Mouse (Mus musculus): ENCODE data around the gene Igdcc3. TPM values are rescaled to one million over a fixed set of nuclear protein-coding genes. Genes with fewer than 3 reads are reported as not detected.

Igdcc3 gene
- polyA plus RNA-seq, 1 experiment from 2014 or later: 14.1 TPM

DNA sequence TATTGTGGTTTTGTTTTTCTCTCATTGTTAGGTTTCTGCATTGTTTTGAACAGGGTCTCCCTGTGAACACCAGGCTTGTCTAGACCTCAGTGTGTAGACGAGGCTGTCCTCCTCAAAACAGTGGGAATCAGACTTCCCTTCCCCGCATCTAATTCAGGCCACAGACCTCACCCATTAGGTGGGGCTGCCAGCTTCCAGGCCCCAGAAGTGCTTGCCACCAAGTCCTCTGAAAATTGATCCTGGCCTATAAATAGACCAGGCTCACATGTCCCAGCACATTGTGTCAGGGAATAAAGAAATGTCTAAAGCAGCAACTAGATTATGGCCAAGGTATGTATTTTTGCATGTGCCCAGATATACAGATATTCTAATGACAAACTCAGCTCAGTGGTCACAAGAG lies 25.1 kb upstream of the Igdcc3 start:
- ATAC-seq (replicated peaks): no peak

GRCm38 (mm10) chr9:65117516-65117915 lies 23.5 kb upstream of the Igdcc3 start:
- Histone ChIP-seq H3K27me3 (replicated peaks) (0 out of 2 replicates have a peak, but pooled peaks cover 8% of the 10 kb centered on the region), H3K9me3 (no peaks in the 10 kb centered on the region), H3K4me3 (no peak overlapping the region), H3K4me1 (no peaks in the 10 kb centered on the region), H3K4me2 (no peak overlapping the region), H3K27ac (no peak overlapping the region), H3K36me3 (replicated peaks) (no peaks in the 10 kb centered on the region), H3K9ac (no peak overlapping the region)
- no peak for ATAC-seq (replicated peaks)
- 75% methylated on average over 2 of the region's 2 CpGs for WGBS

More for the DNA sequence above, 25.1 kb upstream of the Igdcc3 start:
- Histone ChIP-seq H3K4me3 (no peak overlapping the region), H3K4me2 (no peak overlapping the region), H3K36me3 (replicated peaks) (no peaks in the 10 kb centered on the region), H3K27me3 (replicated peaks) (no peaks in the 10 kb centered on the region), H3K9me3 (no peaks in the 10 kb centered on the region), H3K9ac (no peak overlapping the region), H3K27ac (no peak overlapping the region), H3K4me1 (no peaks in the 10 kb centered on the region)
- 72% methylated on average over 2 of the region's 2 CpGs for WGBS

GRCm38 (mm10) chr9:65120935-65121334 lies 20.1 kb upstream of the Igdcc3 start:
- H3K4me3 ChIP-seq: no peak overlapping the region
- no peak overlapping the region for H3K4me2 ChIP-seq
- peak; percentile 41; the same call in 1 of the 2 replicates for ATAC-seq (replicated peaks)
- H3K36me3 ChIP-seq (replicated peaks): no peaks in the 10 kb centered on the region
- H3K9me3 ChIP-seq: no peaks in the 10 kb centered on the region
- no peak overlapping the region for H3K27ac ChIP-seq
- 9% methylated on average over 3 of the region's 3 CpGs for WGBS
- no peak overlapping the region for H3K9ac ChIP-seq
- peaks cover 7% of the 10 kb centered on the region for H3K4me1 ChIP-seq
- H3K27me3 ChIP-seq (replicated peaks): 0 out of 2 replicates have a peak, but pooled peaks cover 8% of the 10 kb centered on the region

DNA sequence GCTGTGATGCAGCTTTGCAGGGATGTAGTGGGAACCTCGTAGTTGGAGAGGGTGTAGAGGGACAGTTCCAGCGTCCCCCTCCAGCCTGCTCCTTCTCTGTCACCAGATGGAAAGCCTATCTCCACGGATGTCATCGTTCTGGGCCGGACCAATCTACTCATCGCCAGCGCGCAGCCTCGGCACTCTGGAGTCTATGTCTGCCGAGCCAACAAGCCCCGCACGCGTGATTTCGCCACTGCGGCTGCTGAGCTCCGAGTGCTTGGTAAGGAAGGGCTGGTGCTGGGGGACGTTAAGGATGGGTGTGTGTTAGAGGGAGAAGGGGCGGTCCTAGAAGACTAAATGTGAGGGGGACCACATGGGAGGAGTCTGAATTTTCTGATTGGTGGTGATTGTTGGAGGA lies 18.4 kb upstream of the Igdcc3 start:
- Histone ChIP-seq H3K9ac (no peak overlapping the region), H3K27me3 (replicated peaks) (0 out of 2 replicates have a peak, but pooled peaks cover 8% of the 10 kb centered on the region), H3K4me2 (no peak overlapping the region)

DNA sequence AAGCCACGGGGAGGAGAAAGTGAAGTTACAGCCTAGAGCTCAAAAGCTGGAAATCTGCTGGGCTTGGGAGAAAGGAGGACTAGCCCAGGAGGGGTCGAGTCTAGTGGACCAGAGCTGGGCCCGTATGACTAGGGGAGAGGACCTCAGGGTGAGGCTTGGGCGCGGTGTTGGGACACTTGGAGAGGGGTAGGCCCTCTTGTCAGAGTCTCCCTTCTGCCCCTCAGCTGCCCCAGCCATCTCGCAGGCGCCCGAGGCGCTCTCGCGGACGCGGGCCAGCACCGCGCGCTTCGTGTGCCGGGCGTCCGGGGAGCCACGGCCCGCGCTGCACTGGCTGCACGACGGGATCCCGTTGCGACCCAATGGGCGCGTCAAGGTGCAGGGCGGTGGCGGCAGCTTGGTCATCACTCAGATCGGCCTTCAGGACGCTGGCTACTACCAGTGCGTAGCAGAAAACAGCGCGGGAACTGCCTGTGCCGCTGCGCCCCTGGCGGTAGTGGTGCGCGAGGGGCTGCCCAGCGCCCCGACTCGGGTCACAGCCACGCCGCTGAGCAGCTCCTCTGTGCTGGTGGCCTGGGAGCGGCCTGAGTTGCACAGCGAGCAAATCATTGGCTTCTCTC lies 17.3 kb upstream of the Igdcc3 start:
- Histone ChIP-seq H3K9me3 (no peaks in the 10 kb centered on the region), H3K9ac (peak overlapping the region; percentile 54), H3K27ac (no peak overlapping the region), H3K27me3 (replicated peaks) (0 out of 2 replicates have a peak, but pooled peaks cover 8% of the 10 kb centered on the region), H3K4me2 (peak overlapping the region; percentile 79), H3K4me1 (peaks cover 7% of the 10 kb centered on the region), H3K4me3 (peak overlapping the region; percentile 37), H3K36me3 (replicated peaks) (no peaks in the 10 kb centered on the region)
- ATAC-seq (replicated peaks): peak; percentile 63
- WGBS: 2% methylated on average over 48 of the region's 48 CpGs

More for the DNA sequence above, 18.4 kb upstream of the Igdcc3 start:
- Histone ChIP-seq H3K4me1 (peaks cover 7% of the 10 kb centered on the region), H3K27ac (no peak overlapping the region), H3K36me3 (replicated peaks) (no peaks in the 10 kb centered on the region), H3K9me3 (no peaks in the 10 kb centered on the region), H3K4me3 (no peak overlapping the region)
- ATAC-seq (replicated peaks): no peak; the same call in 1 of the 2 replicates
- 27% methylated on average over 18 of the region's 18 CpGs for WGBS

- no peak overlapping the region for H3K9ac ChIP-seq
- H3K9me3 ChIP-seq: no peaks in the 10 kb centered on the region
- no peak overlapping the region for H3K27ac ChIP-seq
- H3K4me1 ChIP-seq: peaks cover 7% of the 10 kb centered on the region
- no peak overlapping the region for H3K4me2 ChIP-seq
- WGBS: 13% methylated on average over 25 of the region's 25 CpGs
- no peak overlapping the region for H3K4me3 ChIP-seq
- no peaks in the 10 kb centered on the region for H3K27me3 ChIP-seq (replicated peaks)
- H3K36me3 ChIP-seq (replicated peaks): no peaks in the 10 kb centered on the region
- no peak for ATAC-seq (replicated peaks)
Observed at GRCm38 (mm10) chr9:65128123-65128815, 12.7 kb upstream of the Igdcc3 start.

GRCm38 (mm10) chr9:65131717-65132116 lies 9.3 kb upstream of the Igdcc3 start:
- peaks cover 3% of the 10 kb centered on the region; the same call in 1 of the 2 replicates for H3K27me3 ChIP-seq (replicated peaks)
- H3K4me1 ChIP-seq: peaks cover 3% of the 10 kb centered on the region; the same call in 1 of the 2 replicates
- no peak overlapping the region for H3K9ac ChIP-seq
- H3K4me3 ChIP-seq: no peak overlapping the region
- no peak for ATAC-seq (replicated peaks)
- WGBS: 87% methylated on average over 5 of the region's 5 CpGs
- H3K9me3 ChIP-seq: no peaks in the 10 kb centered on the region
- H3K27ac ChIP-seq: no peak overlapping the region
- no peak overlapping the region for H3K4me2 ChIP-seq
- no peaks in the 10 kb centered on the region for H3K36me3 ChIP-seq (replicated peaks)

GRCm38 (mm10) chr9:65133739-65134138 lies 7.2 kb upstream of the Igdcc3 start:
- H3K36me3 ChIP-seq (replicated peaks): no peaks in the 10 kb centered on the region
- no peak overlapping the region for H3K27ac ChIP-seq
- no peak overlapping the region for H3K9ac ChIP-seq
- peaks cover 3% of the 10 kb centered on the region; the same call in 1 of the 2 replicates for H3K27me3 ChIP-seq (replicated peaks)
- H3K9me3 ChIP-seq: no peaks in the 10 kb centered on the region
- peaks cover 3% of the 10 kb centered on the region; the same call in 1 of the 2 replicates for H3K4me1 ChIP-seq
- WGBS: 6% methylated on average over 10 of the region's 10 CpGs
- ATAC-seq (replicated peaks): peak; percentile 56
- no peak overlapping the region for H3K4me3 ChIP-seq
- H3K4me2 ChIP-seq: no peak overlapping the region

DNA sequence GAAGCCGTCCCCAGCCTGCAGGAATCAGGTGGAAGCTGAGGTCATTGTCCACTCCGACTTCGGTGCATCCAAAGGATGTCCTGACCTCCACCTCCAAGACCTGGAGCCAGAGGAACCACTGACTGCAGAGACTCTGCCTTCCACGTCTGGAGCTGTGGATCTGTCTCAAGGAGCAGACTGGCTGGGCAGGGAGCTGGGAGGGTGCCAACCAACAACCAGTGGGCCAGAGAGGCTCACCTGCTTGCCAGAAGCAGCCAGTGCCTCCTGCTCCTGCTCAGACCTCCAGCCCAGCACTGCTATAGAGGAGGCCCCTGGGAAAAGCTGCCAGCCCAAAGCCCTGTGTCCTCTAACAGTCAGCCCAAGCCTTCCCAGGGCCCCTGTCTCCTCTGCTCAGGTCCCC lies 5.9 kb upstream of the Igdcc3 start:
- Histone ChIP-seq H3K36me3 (replicated peaks) (no peaks in the 10 kb centered on the region), H3K4me2 (no peak overlapping the region), H3K27me3 (replicated peaks) (peaks cover 3% of the 10 kb centered on the region; the same call in 1 of the 2 replicates), H3K9me3 (no peaks in the 10 kb centered on the region), H3K27ac (no peak overlapping the region), H3K4me3 (no peak overlapping the region), H3K4me1 (peaks cover 4% of the 10 kb centered on the region), H3K9ac (no peak overlapping the region)
- ATAC-seq (replicated peaks): no peak
- WGBS: 82% methylated on average over 4 of the region's 4 CpGs

GRCm38 (mm10) chr9:65140491-65140890 lies 498 bp upstream of the Igdcc3 start:
- peak overlapping the region; percentile 96 for H3K27ac ChIP-seq
- H3K4me3 ChIP-seq: peak overlapping the region; percentile 87
- H3K27me3 ChIP-seq (replicated peaks): peaks cover 3% of the 10 kb centered on the region; the same call in 1 of the 2 replicates
- WGBS: 2% methylated on average over 8 of the region's 8 CpGs
- peak overlapping the region; percentile 94 for H3K4me2 ChIP-seq
- peak overlapping the region; percentile 94 for H3K9ac ChIP-seq
- H3K4me1 ChIP-seq: peaks cover 27% of the 10 kb centered on the region
- no peak for ATAC-seq (replicated peaks)
- no peaks in the 10 kb centered on the region for H3K9me3 ChIP-seq
- H3K36me3 ChIP-seq (replicated peaks): no peaks in the 10 kb centered on the region

- Histone ChIP-seq H3K4me1 (peaks cover 36% of the 10 kb centered on the region), H3K36me3 (replicated peaks) (no peaks in the 10 kb centered on the region), H3K9me3 (no peaks in the 10 kb centered on the region), H3K27ac (peak overlapping the region; percentile 96), H3K4me3 (peak overlapping the region; percentile 87), H3K9ac (peak overlapping the region; percentile 94), H3K27me3 (replicated peaks) (no peaks in the 10 kb centered on the region; the same call in 1 of the 2 replicates), H3K4me2 (peak overlapping the region; percentile 94)
- ATAC-seq (replicated peaks): peak; percentile 78
- under 1% methylated on average over 60 of the region's 73 CpGs for WGBS
Observed at GRCm38 (mm10) chr9:65141306-65141975, 452 bp downstream of the Igdcc3 start.

GRCm38 (mm10) chr9:65141976-65142318 lies 958 bp downstream of the Igdcc3 start:
- peak overlapping the region; percentile 94 for H3K9ac ChIP-seq
- 0% methylated on average over 17 of the region's 17 CpGs for WGBS
- peak overlapping the region; percentile 96 for H3K27ac ChIP-seq
- peak overlapping the region; percentile 87 for H3K4me3 ChIP-seq
- H3K9me3 ChIP-seq: no peaks in the 10 kb centered on the region
- H3K4me2 ChIP-seq: peak overlapping the region; percentile 94
- ATAC-seq (replicated peaks): no peak; the same call in 1 of the 2 replicates
- H3K4me1 ChIP-seq: peaks cover 36% of the 10 kb centered on the region
- H3K36me3 ChIP-seq (replicated peaks): no peaks in the 10 kb centered on the region
- H3K27me3 ChIP-seq (replicated peaks): no peaks in the 10 kb centered on the region

Measured in midbrain, embryonic 15.5 days (tissue).